Comparison of ENCODE assay signal across 8 mouse cellular contexts in the genomic region with DNA sequence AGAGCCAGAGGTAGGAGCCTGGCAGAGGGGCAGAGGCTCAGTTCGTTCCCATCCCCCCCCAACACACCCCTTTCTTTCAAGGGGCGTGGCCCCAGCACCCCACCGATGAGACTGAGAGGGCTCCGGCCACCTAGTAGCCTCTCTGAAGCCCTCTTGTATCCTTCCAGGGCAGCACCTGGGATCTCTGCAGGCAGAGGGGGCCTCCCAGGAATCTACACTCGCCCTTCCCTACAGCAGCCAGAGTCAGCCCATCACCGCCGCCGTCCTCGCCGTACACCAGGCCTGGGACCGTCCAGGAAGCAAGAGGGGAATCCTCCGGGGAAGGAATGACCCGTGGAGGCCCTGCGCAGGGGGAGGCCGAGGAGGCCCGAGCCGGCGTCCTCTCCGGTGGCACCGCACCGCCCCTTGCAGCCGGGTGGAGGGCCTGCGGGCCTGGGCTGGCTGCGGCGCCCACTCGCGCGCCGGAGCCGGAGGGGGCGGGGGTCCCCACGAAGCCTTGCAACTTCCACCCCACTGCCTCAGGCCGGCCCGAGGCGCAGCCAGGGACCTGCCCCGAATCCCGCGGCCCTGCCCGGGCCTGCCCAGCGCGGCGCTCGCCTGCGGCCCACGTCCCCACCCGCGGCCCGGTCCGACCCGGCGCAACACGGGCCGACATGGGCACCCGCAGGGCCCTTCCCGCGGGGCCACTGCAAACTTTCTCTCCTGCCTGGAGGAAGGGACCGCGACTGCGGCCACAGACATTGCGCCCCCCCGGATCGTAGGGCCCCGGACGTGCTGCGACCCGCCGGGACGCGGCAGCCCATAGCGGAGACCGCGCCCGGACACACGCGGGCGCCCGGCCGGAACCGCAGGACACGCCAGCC. TPM values are rescaled to one million over a fixed set of nuclear protein-coding genes. Genes with fewer than 3 reads are reported as not detected.
DNase-seq lines count a peak whose midpoint lies in the region; ATAC-seq and TF ChIP-seq lines count a peak whose summit lies in the region.

No protein-coding gene starts in this region.

- no peak for TF ChIP-seq POLR2A in MEL (IDR thresholded peaks at IDR 0.05; ENCODE audit: control insufficient read depth in 1 of 2, insufficient read depth in 1 of 2, low read depth in 1 of 2, low read length in 2 of 2, poor library complexity in 1 of 2)
- TF ChIP-seq POLR2A in testis, adult 2 months (IDR thresholded peaks at IDR 0.05; ENCODE audit: control insufficient read depth, low read depth, low read length), result no peak

- no peak for TF ChIP-seq EP300 in MEL (IDR thresholded peaks at IDR 0.05; ENCODE audit: low read depth in 1 of 2, low read length in 2 of 2)

- H3K36me3 ChIP-seq in C2C12 (ENCODE audit: control insufficient read depth, insufficient read depth) (peaks cover 12% of the 10 kb centered on the region), MEL (ENCODE audit: control insufficient read depth in 1 of 2, insufficient read depth in 2 of 2, low read length in 2 of 2) (peaks cover 0 to 9% of the 10 kb centered on the region in 2 experiments; a peak in 1 of 4 replicates)
- peaks cover 8% of the 10 kb centered on the region for H3K36me3 ChIP-seq in heart, embryonic 12.5 days
- H3K36me3 ChIP-seq in kidney, embryonic 15.5 days, result peaks cover 6% of the 10 kb centered on the region
- H3K36me3 ChIP-seq in testis, adult 2 months (ENCODE audit: control insufficient read depth, insufficient read depth, low read length), result no peaks in the 10 kb centered on the region

- under 1% methylated on average over 59 of the region's 80 CpGs for WGBS in heart, embryonic 12.5 days
- under 1% methylated on average over 80 of the region's 80 CpGs for WGBS in kidney, embryonic 15.5 days

- H3ac ChIP-seq in C2C12 (ENCODE audit: control insufficient read depth, insufficient read length, low read depth), result peak overlapping the region; percentile 98

- H3K79me3 ChIP-seq in C2C12 (ENCODE audit: low read depth), result peaks cover 53% of the 10 kb centered on the region

- peaks cover 0 to 34% of the 10 kb centered on the region in 2 experiments for H3K4me1 ChIP-seq in MEL (ENCODE audit: control insufficient read depth in 1 of 2, insufficient read depth in 2 of 2, low read length in 2 of 2)
- peaks cover 38% of the 10 kb centered on the region for H3K4me1 ChIP-seq in heart, embryonic 12.5 days (replicated peaks)
- H3K4me1 ChIP-seq in kidney, embryonic 15.5 days, result peaks cover 37% of the 10 kb centered on the region
- H3K4me1 ChIP-seq in testis, adult 2 months (ENCODE audit: control insufficient read depth, insufficient read depth, low read length), result peaks cover 27% of the 10 kb centered on the region

- H3K4me3 ChIP-seq in C2C12 (ENCODE audit: insufficient read depth, poor library complexity, severe bottlenecking), result peak overlapping the region; percentile 92
- H3K4me3 ChIP-seq in MEL (ENCODE audit: control insufficient read depth in 1 of 2, insufficient read depth in 1 of 2, low read depth in 2 of 2, low read length in 2 of 2), result peak overlapping the region; percentile 73 to 97
- H3K4me3 ChIP-seq in heart, embryonic 12.5 days, result peak overlapping the region; percentile 99
- peak overlapping the region; percentile 74 for H3K4me3 ChIP-seq in kidney, embryonic 15.5 days (replicated peaks)
- H3K4me3 ChIP-seq in testis, adult 2 months (ENCODE audit: control insufficient read depth, low read depth, low read length), result peak overlapping the region; percentile 93

- H3K27me3 ChIP-seq in C2C12 (ENCODE audit: control insufficient read depth, insufficient read depth, insufficient read length), result no peaks in the 10 kb centered on the region
- no peaks in the 10 kb centered on the region for H3K27me3 ChIP-seq in MEL (ENCODE audit: control insufficient read depth in 1 of 2, insufficient read depth in 2 of 2, low read length in 2 of 2)
- H3K27me3 ChIP-seq in heart, embryonic 12.5 days (replicated peaks), result peaks cover 17% of the 10 kb centered on the region
- H3K27me3 ChIP-seq in kidney, embryonic 15.5 days, result peaks cover 9% of the 10 kb centered on the region
- H3K27me3 ChIP-seq in testis, adult 2 months (ENCODE audit: control insufficient read depth, insufficient read depth, low read length), result no peaks in the 10 kb centered on the region

- peak overlapping the region; percentile 89 for H3K9ac ChIP-seq in MEL (ENCODE audit: control insufficient read depth, low read depth, low read length, poor library complexity, severe bottlenecking)
- peak overlapping the region; percentile 98 for H3K9ac ChIP-seq in heart, embryonic 12.5 days
- peak overlapping the region; percentile 93 for H3K9ac ChIP-seq in kidney, embryonic 15.5 days

- H3K79me2 ChIP-seq in C2C12 (ENCODE audit: control insufficient read depth, insufficient read depth) (peaks cover 57% of the 10 kb centered on the region), MEL (ENCODE audit: control insufficient read depth, insufficient read depth, low read length, poor library complexity) (peaks cover 16% of the 10 kb centered on the region)

- peak overlapping the region; percentile 96 for H3K4me2 ChIP-seq in heart, embryonic 12.5 days
- peak overlapping the region; percentile 94 for H3K4me2 ChIP-seq in kidney, embryonic 15.5 days

- peak; percentile 44 for DNase-seq in MEL (ENCODE audit: low read depth, low spot score)
- peak; percentile 52 to 54 for DNase-seq in cerebellum, postnatal 14 days
- DNase-seq in left cerebral cortex, adult 18-20 months (ENCODE audit: low spot score in 2 of 2), result no peak

- ATAC-seq in heart, embryonic 12.5 days (ENCODE audit: insufficient number of reproducible peaks, low FRiP score), result peak; percentile 33
- ATAC-seq in kidney, embryonic 15.5 days (replicated peaks; ENCODE audit: low FRiP score), result peak; percentile 53
- ATAC-seq in megakaryocyte, adult 5-6 weeks (ENCODE audit: poor library complexity, severe bottlenecking), result 0 out of 2 replicates have a peak, but pooled peaks have one; percentile 11

- no peak overlapping the region for H3K27ac ChIP-seq in MEL (ENCODE audit: control insufficient read depth, low read depth, low read length)
- H3K27ac ChIP-seq in heart, embryonic 12.5 days (ENCODE audit: poor library complexity, severe bottlenecking), result peak overlapping the region; percentile 62; the same call in 1 of the 2 replicates
- H3K27ac ChIP-seq in kidney, embryonic 15.5 days, result peak overlapping the region; percentile 84
- H3K27ac ChIP-seq in testis, adult 2 months (ENCODE audit: control insufficient read depth, insufficient read depth, low read depth, low read length), result peak overlapping the region; percentile 63

- no peaks in the 10 kb centered on the region for H3K9me3 ChIP-seq in MEL (replicated peaks; ENCODE audit: insufficient read depth, low read length)
- H3K9me3 ChIP-seq in heart, embryonic 12.5 days (replicated peaks), result no peaks in the 10 kb centered on the region
- H3K9me3 ChIP-seq in kidney, embryonic 15.5 days (replicated peaks), result no peaks in the 10 kb centered on the region

- TF ChIP-seq RAD21 in MEL (IDR thresholded peaks at IDR 0.05; ENCODE audit: low read depth, low read length), result no peak

- TF ChIP-seq CTCF in C2C12 (IDR thresholded peaks at IDR 0.05; ENCODE audit: control insufficient read depth, insufficient read depth, insufficient read length) (no peak), MEL (IDR thresholded peaks at IDR 0.05 in 2 of 3, conservative IDR thresholded peaks at IDR 0.05 in 1 of 3; ENCODE audit: control insufficient read depth in 1 of 3, insufficient read depth in 1 of 3, low read depth in 2 of 3, low read length in 3 of 3, poor library complexity in 1 of 3, severe bottlenecking in 1 of 3) (no peak)
- no peak for TF ChIP-seq CTCF in testis, adult 2 months (IDR thresholded peaks at IDR 0.05; ENCODE audit: control insufficient read depth, insufficient read depth, insufficient replicate concordance, low read depth, low read length)

TF ChIP-seq in C2C12, 6 proteins besides CTCF, POLR2A, EP300 and RAD21:
- TF ChIP-seq FOSL1 (IDR thresholded peaks at IDR 0.05; ENCODE audit: insufficient read depth, low read length, poor library complexity, severe bottlenecking) (no peak), MAX (IDR thresholded peaks at IDR 0.05) (no peak), CEBPB (IDR thresholded peaks at IDR 0.05; ENCODE audit: low read depth) (no peak), MYOG (IDR thresholded peaks at IDR 0.05; ENCODE audit: control insufficient read depth, extremely low read depth, insufficient read length) (no peak), USF1 (IDR thresholded peaks at IDR 0.05; ENCODE audit: low read depth) (no peak), MYOD1 (IDR thresholded peaks at IDR 0.05; ENCODE audit: control insufficient read depth, insufficient read length, low read depth) (no peak)

TF ChIP-seq in MEL, 35 proteins besides CTCF, POLR2A, EP300 and RAD21 (continues in another document):
- TF ChIP-seq ZNF384 (IDR thresholded peaks at IDR 0.05; ENCODE audit: low read depth, low read length) (no peak), MAFK (IDR thresholded peaks at IDR 0.05; ENCODE audit: borderline replicate concordance, low read depth, low read length) (no peak), MYB (IDR thresholded peaks at IDR 0.05; ENCODE audit: low read depth, low read length) (no peak), NRF1 (IDR thresholded peaks at IDR 0.05; ENCODE audit: insufficient read depth, low read depth, low read length, poor library complexity, severe bottlenecking) (no peak), NELFE (IDR thresholded peaks at IDR 0.05; ENCODE audit: low read depth, low read length) (no peak), CHD1 (IDR thresholded peaks at IDR 0.05; ENCODE audit: low read depth, low read length) (no peak), POLR2AphosphoS5 (IDR thresholded peaks at IDR 0.05; ENCODE audit: borderline replicate concordance, low read depth, low read length) (no peak), USF2 (IDR thresholded peaks at IDR 0.05; ENCODE audit: borderline replicate concordance in 1 of 2, insufficient read depth in 1 of 2, low read depth in 1 of 2, low read length in 2 of 2) (no peak), POLR2AphosphoS2 (IDR thresholded peaks at IDR 0.05; ENCODE audit: low read length) (no peak), HCFC1 (IDR thresholded peaks at IDR 0.05; ENCODE audit: low read depth, low read length) (no peak), USF1 (IDR thresholded peaks at IDR 0.05; ENCODE audit: low read depth, low read length) (no peak), MAX (IDR thresholded peaks at IDR 0.05; ENCODE audit: low read length) (no peak)

RNA-seq across cellular contexts. Expression of a gene that starts 0.8 kb away (rescaled TPM):
- 40.9 TPM for polyA plus RNA-seq in C2C12 (2012; fragmentation: generic; extraction: Trizol)
- 6.7 and 7.2 TPM in 2 replicates for total RNA-seq in MEL (2012; rRNA removed)
- polyA plus RNA-seq in MEL (2012; ENCODE audit: insufficient read depth in 1 of 2, insufficient read length in 2 of 2, low read depth in 1 of 2, low replicate concordance in 2 of 2, missing spikeins in 1 of 2), result 10 to 100 TPM in 1 of 2 experiments, not detected in 1; 25.8 TPM
- 13.4 and 17.3 TPM in 2 replicates for polyA plus RNA-seq in heart, embryonic 12.5 days (2016; fragmentation: Nextera tagmentation; extraction: Ambion mirVana)
- 21.4 and 24.8 TPM in 2 replicates for polyA plus RNA-seq in kidney, embryonic 15.5 days (2015; fragmentation: Nextera tagmentation; extraction: Ambion mirVana)
- total RNA-seq in megakaryocyte, adult 5-6 weeks (2015), result 0.91 and 2.7 TPM in 2 replicates
- 1.4 and 5.7 TPM in 2 replicates for total RNA-seq in megakaryocyte, adult 5-6 weeks (2017)
- 27.1 and 27.7 TPM in 2 replicates for polyA plus RNA-seq in testis, adult 2 months (2012; rRNA removed)
- 10 to 100 TPM; 56.4 to 66.9 TPM for total RNA-seq in left cerebral cortex, adult 18-20 months (2021)

Comparison
In these comparisons a context has a peak if more than half of its experiments do, and no peak if none do; other contexts are left out.
1. DNase-seq: peak in MEL (single experiment) and cerebellum, postnatal 14 days (2 of 2); none in left cerebral cortex, adult 18-20 months (0 of 2).
2. Peak in every context shown above with its lines, with median percentiles within 50 percentile points of each other: H3K4me3 ChIP-seq, H3K9ac ChIP-seq and ATAC-seq.